Mouse (Mus musculus) MEL (cell line): ENCODE measurements at regions not wholly inside any gene's neighbourhood (a gene's known extent, or its start where the extent isn't known, plus 50 kb on each side); places are given as distances from the start of the nearest gene placed in this dataset.

Experiments used
- CTCF ChIP-seq, 3 experiments: IDR thresholded peaks in 2 of 3; conservative IDR thresholded peaks in 1 of 3; 2 replicates each; pipeline ENCODE4 v1.5.1; 2011 to 2012; ENCODE audit warnings: low read length in 3 of 3, low read depth in 2 of 3, mild to moderate bottlenecking in 2 of 3, improper control_type of control experiment in 1 of 3, inconsistent platforms in 1 of 3, mixed read lengths in 1 of 3, moderate library complexity in 1 of 3; ENCODE audit not compliant: control insufficient read depth in 1 of 3, insufficient read depth in 1 of 3, poor library complexity in 1 of 3, severe bottlenecking in 1 of 3
- EP300 ChIP-seq, 2 experiments: IDR thresholded peaks; 2 replicates each; pipeline ENCODE4 v1.6.1; 2011; ENCODE audit warnings: improper control_type of control experiment in 2 of 2, low read length in 2 of 2, low read depth in 1 of 2, mild to moderate bottlenecking in 1 of 2
- GATA1 ChIP-seq: IDR thresholded peaks from 2 replicates; pipeline ENCODE4 v1.6.1; 2011; ENCODE audit warnings: low read depth, low read length, improper control_type of control experiment
- MXI1 ChIP-seq: IDR thresholded peaks from 2 replicates; pipeline ENCODE4 v1.6.1; 2011; ENCODE audit warnings: mild to moderate bottlenecking, low read depth, low read length, improper control_type of control experiment
- POLR2A ChIP-seq, 2 experiments: IDR thresholded peaks; 2 replicates each; pipeline ENCODE4 v1.6.1; 2011 to 2012; ENCODE audit warnings: low read length in 2 of 2, mild to moderate bottlenecking in 2 of 2, control low read depth in 1 of 2, improper control_type of control experiment in 1 of 2, low read depth in 1 of 2, moderate library complexity in 1 of 2; ENCODE audit not compliant: control insufficient read depth in 1 of 2, insufficient read depth in 1 of 2, poor library complexity in 1 of 2
- POLR2AphosphoS2 ChIP-seq: IDR thresholded peaks from 2 replicates; pipeline ENCODE4 v1.6.1; 2011; ENCODE audit warnings: low read length, improper control_type of control experiment
- POLR2AphosphoS5 ChIP-seq: IDR thresholded peaks from 2 replicates; pipeline ENCODE4 v1.6.1; 2012; ENCODE audit warnings: low read depth, borderline replicate concordance, mild to moderate bottlenecking, inconsistent platforms, low read length, moderate library complexity, mixed read lengths
- RAD21 ChIP-seq: IDR thresholded peaks from 2 replicates; pipeline ENCODE4 v1.6.1; 2011; ENCODE audit warnings: mild to moderate bottlenecking, low read depth, low read length, improper control_type of control experiment
- TBP ChIP-seq: IDR thresholded peaks from 2 replicates; pipeline ENCODE4 v1.8.0; 2011; ENCODE audit warnings: low read depth, low read length, improper control_type of control experiment
- UBTF ChIP-seq: IDR thresholded peaks from 2 replicates; pipeline ENCODE4 v1.6.1; 2012; ENCODE audit warnings: low read depth, mild to moderate bottlenecking, inconsistent platforms, low read length, improper control_type of control experiment, moderate library complexity, borderline replicate concordance; ENCODE audit not compliant: insufficient read depth
- USF1 ChIP-seq: IDR thresholded peaks from 2 replicates; pipeline ENCODE4 v1.6.1; 2014; ENCODE audit warnings: low read depth, mild to moderate bottlenecking, inconsistent platforms, low read length, improper control_type of control experiment, moderate library complexity

- TF ChIP-seq CTCF (IDR thresholded peaks at IDR 0.05 in 2 of 3, conservative IDR thresholded peaks at IDR 0.05 in 1 of 3; ENCODE audit: control insufficient read depth in 1 of 3, insufficient read depth in 1 of 3, low read depth in 2 of 3, low read length in 3 of 3, poor library complexity in 1 of 3, severe bottlenecking in 1 of 3) (no peak), TBP (no peak), MXI1 (no peak), USF1 (no peak), UBTF (no peak), POLR2A (IDR thresholded peaks at IDR 0.05; ENCODE audit: control insufficient read depth in 1 of 2, insufficient read depth in 1 of 2, low read depth in 1 of 2, low read length in 2 of 2, poor library complexity in 1 of 2) (no peak), POLR2AphosphoS2 (no peak), POLR2AphosphoS5 (no peak), EP300 (IDR thresholded peaks at IDR 0.05; ENCODE audit: low read depth in 1 of 2, low read length in 2 of 2) (no peak), RAD21 (no peak), GATA1 (no peak)
These were observed 271.3 kb upstream of the Slitrk5 start for GRCm38 (mm10) chr14:111403555-111403954.
